Mouse (Mus musculus): ENCODE data around the gene Thap2. TPM values are rescaled to one million over a fixed set of nuclear protein-coding genes. Genes with fewer than 3 reads are reported as not detected.

Thap2 gene
- polyA plus RNA-seq, 1 experiment from 2014 or later = 11.5 TPM

DNA sequence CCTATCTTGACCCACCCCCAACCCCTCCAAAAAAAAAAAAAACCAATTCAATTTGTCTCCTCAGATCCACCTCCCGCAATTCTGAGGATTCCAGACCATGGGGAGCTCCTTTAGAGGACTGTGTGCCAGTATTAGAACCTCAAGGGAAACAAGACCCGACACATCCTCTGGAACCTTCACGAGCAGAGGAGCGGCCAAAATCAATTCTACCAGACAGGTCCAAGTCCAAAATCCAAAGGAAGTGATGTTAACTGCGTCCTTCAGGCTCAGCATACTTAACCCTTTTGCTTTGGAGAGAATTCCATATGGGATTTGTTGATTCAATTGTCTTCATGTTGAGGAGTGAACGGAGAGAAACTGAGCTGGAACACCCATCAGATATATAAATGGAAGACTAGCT is 29.2 kb downstream of the Thap2 start:
- DNase-seq (ENCODE audit: low read depth, low spot score) = no peak
- in situ Hi-C loops (cut with MboI; ENCODE audit: low pct_unique_long_range_greater_than_20kb) = no loop called here
- POLR2A ChIA-PET = no interaction called here
- CTCF ChIA-PET = interaction anchor here (1.4 kb wide), 1 partner anchor 11 kb away, joined by 5 read pairs; no protein-coding TSS in a partner anchor
- no peaks in the 10 kb centered on the region for H3K27me3 ChIP-seq
- no peak for TF ChIP-seq CTCF (IDR thresholded peaks at IDR 0.05)
- no peak for ATAC-seq

DNA sequence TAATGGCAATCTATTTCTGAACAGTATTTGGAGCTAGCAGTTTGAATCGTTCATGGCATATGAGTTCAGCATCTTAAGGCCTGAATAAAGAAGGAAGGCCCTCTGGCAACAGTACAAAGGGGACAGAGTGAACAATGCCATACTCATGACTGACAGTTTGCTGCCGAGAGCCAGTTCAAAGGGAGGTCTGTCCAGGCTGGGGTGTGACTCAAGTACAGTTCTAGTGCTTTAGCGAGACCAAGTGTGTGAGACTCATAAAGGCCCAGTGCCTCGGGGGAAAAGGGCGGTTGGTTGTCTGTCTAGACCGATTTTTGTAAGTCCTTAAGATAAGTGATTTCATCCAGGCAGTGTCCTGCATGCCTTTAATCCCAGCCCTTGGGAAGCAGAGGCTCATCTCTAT is 29.7 kb downstream of the Thap2 start:
- ChIA-PET CTCF (no interaction called here), POLR2A (no interaction called here)
- TF ChIP-seq CTCF (IDR thresholded peaks at IDR 0.05) = no peak
- no peaks in the 10 kb centered on the region for H3K27me3 ChIP-seq
- no peak for ATAC-seq
- DNase-seq (ENCODE audit: low read depth, low spot score) = no peak
- in situ Hi-C loops (cut with MboI; ENCODE audit: low pct_unique_long_range_greater_than_20kb) = no loop called here

DNA sequence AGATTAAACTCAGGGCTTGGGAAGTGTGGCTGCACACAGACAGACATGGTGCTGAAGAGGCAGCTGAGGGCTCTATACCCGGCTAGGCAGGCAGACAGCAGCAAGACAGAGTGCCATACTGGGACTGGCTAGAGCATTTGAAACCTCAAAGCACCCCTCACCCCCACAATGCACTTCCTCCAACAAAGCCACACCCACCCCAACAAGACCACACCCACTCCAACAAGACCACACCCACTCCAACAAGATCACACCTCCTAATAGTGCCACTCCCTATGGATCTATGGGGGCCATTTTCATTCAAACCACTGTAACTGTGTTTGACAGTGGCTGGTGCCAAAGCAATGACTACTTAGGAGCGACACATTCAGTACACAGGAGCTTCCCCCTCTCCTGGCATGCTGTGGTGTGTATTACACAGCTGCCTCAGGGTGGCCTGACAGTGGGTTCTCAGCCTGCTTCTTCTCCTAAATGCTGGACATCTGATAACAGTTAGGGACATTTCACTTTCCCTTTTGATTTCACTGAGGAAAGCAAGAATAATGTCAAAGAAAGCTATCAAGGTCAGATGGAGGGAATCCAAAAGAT is 33.3 kb downstream of the Thap2 start:
- H3K27me3 ChIP-seq = no peaks in the 10 kb centered on the region
- in situ Hi-C loops (cut with MboI; ENCODE audit: low pct_unique_long_range_greater_than_20kb) = no loop called here
- ChIA-PET CTCF (no interaction called here), POLR2A (no interaction called here)
- DNase-seq (ENCODE audit: low read depth, low spot score) = no peak
- no peak for ATAC-seq
- no peak for TF ChIP-seq CTCF (IDR thresholded peaks at IDR 0.05)

DNA sequence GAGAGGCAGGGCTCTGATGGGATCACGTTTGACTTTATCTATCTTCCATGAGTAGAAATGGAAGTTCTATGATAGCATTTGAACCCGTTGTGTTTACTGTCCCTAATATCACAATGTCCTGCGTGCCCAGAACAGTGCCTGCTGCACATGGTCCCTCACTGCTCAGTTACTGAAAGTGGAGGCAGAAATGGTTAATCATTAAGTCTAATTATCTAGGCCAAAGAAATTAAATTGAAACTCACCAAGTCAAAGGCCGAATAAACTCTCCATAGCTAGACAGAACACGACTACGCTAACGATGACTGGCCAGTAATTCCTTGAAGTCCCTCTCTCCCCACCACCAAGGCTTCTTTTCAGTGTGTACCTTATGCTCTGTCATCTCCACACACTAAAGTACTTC is 34.7 kb downstream of the Thap2 start:
- ChIA-PET POLR2A (no interaction called here), CTCF (no interaction called here)
- DNase-seq (ENCODE audit: low read depth, low spot score) (no peak), ATAC-seq (no peak)
- TF ChIP-seq CTCF (IDR thresholded peaks at IDR 0.05) = no peak
- H3K27me3 ChIP-seq = no peaks in the 10 kb centered on the region
- in situ Hi-C loops (cut with MboI; ENCODE audit: low pct_unique_long_range_greater_than_20kb) = no loop called here

- ATAC-seq = no peak
- in situ Hi-C loops (cut with MboI; ENCODE audit: low pct_unique_long_range_greater_than_20kb) = no loop called here
- TF ChIP-seq CTCF (IDR thresholded peaks at IDR 0.05) = no peak
Observed at GRCm38 (mm10) chr10:115349029-115349428, 35.2 kb downstream of the Thap2 start.

DNA sequence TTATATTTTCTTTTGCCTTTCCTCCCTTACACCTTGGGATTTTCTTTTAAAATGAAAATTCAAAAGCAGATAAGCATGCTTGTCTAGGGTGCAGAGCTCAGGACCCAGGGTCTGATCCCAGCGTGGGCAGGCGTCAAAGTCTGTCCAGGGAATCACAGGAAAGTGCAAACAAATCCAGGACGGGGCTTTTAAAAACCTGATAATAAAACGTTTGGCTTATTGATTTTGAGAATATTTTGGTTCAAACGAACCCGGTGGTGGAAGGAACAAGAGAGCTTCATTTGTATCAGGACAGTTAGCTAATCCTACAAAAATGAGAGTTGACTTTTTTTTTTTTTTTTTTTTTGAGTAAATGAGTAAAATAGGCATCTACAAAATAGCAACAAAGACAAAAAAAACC is 36.1 kb downstream of the Thap2 start:
- TF ChIP-seq CTCF (IDR thresholded peaks at IDR 0.05) = no peak
- ChIA-PET CTCF (interaction anchor here (1.2 kb wide), 1 partner anchor 10 kb away, joined by 4 read pairs; no protein-coding TSS in a partner anchor), POLR2A (no interaction called here)
- in situ Hi-C loops (cut with MboI; ENCODE audit: low pct_unique_long_range_greater_than_20kb) = no loop called here
- DNase-seq (ENCODE audit: low read depth, low spot score) = no peak
- no peaks in the 10 kb centered on the region for H3K27me3 ChIP-seq
- no peak for ATAC-seq

More at GRCm38 (mm10) chr10:115349029-115349428, 35.2 kb downstream of the Thap2 start:
- no peaks in the 10 kb centered on the region for H3K27me3 ChIP-seq
- ChIA-PET POLR2A (no interaction called here), CTCF (no interaction called here)
- no peak for DNase-seq (ENCODE audit: low read depth, low spot score)

DNA sequence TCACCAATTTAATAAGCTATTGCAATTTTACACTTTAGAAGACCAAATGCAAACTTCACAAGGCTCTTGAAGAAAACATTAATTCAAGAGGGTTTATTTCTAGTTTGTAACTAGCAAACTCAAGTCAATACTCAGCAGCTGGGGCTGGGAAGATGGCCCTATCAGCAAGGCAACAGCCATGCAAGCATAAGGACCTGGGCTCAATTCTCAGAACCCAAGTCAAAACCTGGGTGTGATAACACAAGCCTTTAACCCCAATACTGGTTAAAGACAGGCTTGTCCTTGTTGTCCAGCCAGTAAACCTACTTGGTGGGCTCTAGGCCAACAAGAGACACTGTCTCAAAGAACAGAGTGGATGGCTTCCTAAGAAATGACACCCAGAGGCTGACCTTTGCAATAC is 37.8 kb downstream of the Thap2 start:
- ATAC-seq (no peak), DNase-seq (ENCODE audit: low read depth, low spot score) (no peak)
- CTCF ChIA-PET = interaction anchor here (1.2 kb wide), 1 partner anchor 13 kb away, joined by 3 read pairs; no protein-coding TSS in a partner anchor
- in situ Hi-C loops (cut with MboI; ENCODE audit: low pct_unique_long_range_greater_than_20kb) = no loop called here
- TF ChIP-seq CTCF (IDR thresholded peaks at IDR 0.05) = no peak
- POLR2A ChIA-PET = interaction anchor here (0.6 kb wide), 2 partner anchors 28 to 1060 kb away, joined by 3 read pairs; no protein-coding TSS in a partner anchor
- no peaks in the 10 kb centered on the region for H3K27me3 ChIP-seq

- no peak for TF ChIP-seq CTCF (IDR thresholded peaks at IDR 0.05)
- ATAC-seq (no peak), DNase-seq (ENCODE audit: low read depth, low spot score) (no peak)
- POLR2A ChIA-PET = no interaction called here
- CTCF ChIA-PET = no interaction called here
- in situ Hi-C loops (cut with MboI; ENCODE audit: low pct_unique_long_range_greater_than_20kb) = no loop called here
- no peaks in the 10 kb centered on the region for H3K27me3 ChIP-seq
Observed at GRCm38 (mm10) chr10:115342771-115343425, 41.3 kb downstream of the Thap2 start.

DNA sequence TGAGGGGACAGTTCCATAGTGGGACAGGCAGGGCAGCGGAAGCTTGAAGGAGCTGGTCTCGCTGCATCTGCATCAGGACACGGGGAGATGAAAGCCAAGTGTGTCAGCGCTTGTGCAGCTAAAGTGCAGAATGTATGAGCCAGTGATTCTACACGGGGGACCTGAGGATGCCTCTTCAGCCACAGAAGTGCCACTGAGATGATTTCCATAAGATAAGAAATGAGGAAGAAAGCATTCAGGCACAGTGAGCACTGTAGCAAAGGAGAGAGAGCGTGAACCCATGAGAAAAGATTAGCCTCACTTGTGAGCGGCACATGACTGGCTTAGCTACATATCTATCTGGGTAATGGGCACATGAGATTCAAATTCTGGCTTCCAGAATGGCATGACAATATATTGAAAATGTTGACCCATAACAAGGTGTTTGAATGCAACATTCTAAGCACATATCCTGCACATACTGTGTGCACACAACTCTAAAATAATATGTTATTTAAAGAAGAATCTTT is 44.4 kb downstream of the Thap2 start:
- ChIA-PET CTCF (no interaction called here), POLR2A (no interaction called here)
- DNase-seq (ENCODE audit: low read depth, low spot score) (no peak), ATAC-seq (no peak)
- in situ Hi-C loops (cut with MboI; ENCODE audit: low pct_unique_long_range_greater_than_20kb) = no loop called here
- no peak for TF ChIP-seq CTCF (IDR thresholded peaks at IDR 0.05)
- no peaks in the 10 kb centered on the region for H3K27me3 ChIP-seq

DNA sequence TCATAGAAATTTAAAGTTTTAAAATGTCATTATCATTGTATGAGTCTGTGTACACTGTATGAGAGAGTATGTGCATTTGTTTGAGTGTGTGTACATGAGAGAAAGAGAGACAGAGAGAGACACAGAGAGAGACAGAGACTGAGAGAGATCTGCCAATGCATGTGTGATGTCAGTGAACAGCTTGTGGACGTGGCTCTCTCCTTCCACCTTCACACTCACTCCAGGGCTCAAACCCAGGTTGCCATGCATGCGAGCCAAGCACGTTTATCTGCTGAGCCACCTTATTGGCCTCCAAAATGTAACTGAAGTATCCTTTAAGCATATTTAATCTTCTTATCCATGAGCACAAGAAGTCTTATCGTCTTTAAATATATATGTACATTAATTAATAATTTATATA is 47.3 kb downstream of the Thap2 start:
- CTCF ChIA-PET = no interaction called here
- POLR2A ChIA-PET = no interaction called here

DNA sequence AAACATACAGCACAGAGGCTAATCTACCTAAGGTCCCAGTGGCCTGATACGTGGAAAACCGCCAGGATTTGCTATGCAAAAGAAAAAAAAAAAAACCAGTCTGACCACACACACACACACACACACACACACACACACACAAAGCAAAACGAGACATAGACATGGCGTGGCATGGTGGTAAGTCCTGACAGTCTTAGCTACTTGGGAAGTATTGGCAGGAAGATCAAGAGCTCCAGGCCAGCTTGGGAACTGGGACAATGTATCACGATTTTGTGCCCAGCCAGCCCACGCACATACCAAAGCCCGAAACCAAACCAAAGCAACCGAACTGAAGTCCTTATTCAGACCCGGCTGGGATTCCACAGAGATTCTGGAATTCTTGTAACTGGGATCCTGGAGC is 50.7 kb downstream of the Thap2 start:
- no peak for TF ChIP-seq CTCF (IDR thresholded peaks at IDR 0.05)
- ATAC-seq (no peak), DNase-seq (ENCODE audit: low read depth, low spot score) (no peak)
- ChIA-PET POLR2A (no interaction called here), CTCF (interaction anchor here (0.8 kb wide), 1 partner anchor 13 kb away, joined by 3 read pairs; no protein-coding TSS in a partner anchor)
- H3K27me3 ChIP-seq = no peaks in the 10 kb centered on the region
- in situ Hi-C loops (cut with MboI; ENCODE audit: low pct_unique_long_range_greater_than_20kb) = no loop called here

More for the DNA sequence above, 47.3 kb downstream of the Thap2 start:
- H3K27me3 ChIP-seq = no peaks in the 10 kb centered on the region
- DNase-seq (ENCODE audit: low read depth, low spot score) (no peak), ATAC-seq (no peak)
- in situ Hi-C loops (cut with MboI; ENCODE audit: low pct_unique_long_range_greater_than_20kb) = no loop called here
- no peak for TF ChIP-seq CTCF (IDR thresholded peaks at IDR 0.05)
